Mouse (Mus musculus) midbrain, embryonic 16.5 days (tissue): ENCODE measurements around the gene AL732309.1. TPM values are rescaled to one million over a fixed set of nuclear protein-coding genes. Genes with fewer than 3 reads are reported as not detected.

ENCODE experiments used
- ATAC-seq: fragments of 200-750 bp; cut with Nextera tagmentation; 2 replicates; pipeline ENCODE4 v1.8.0; 2017; ENCODE audit warnings: moderate TSS enrichment
- H3K27ac ChIP-seq: fragments of 300-500 bp; sonication (generic); 2 replicates; pipeline ENCODE4 v1.5.1; 2014; ENCODE audit warnings: mild to moderate bottlenecking, low read length, mixed read lengths
- H3K27me3 ChIP-seq: fragments of 300-500 bp; sonication (generic); 2 replicates; pipeline ENCODE4 v1.6.1; 2014; ENCODE audit warnings: low read depth, low read length, mixed read lengths; ENCODE audit not compliant: control insufficient read depth, insufficient read depth
- H3K36me3 ChIP-seq: fragments of 300-500 bp; sonication (generic); 2 replicates; pipeline ENCODE4 v1.6.1; 2014; ENCODE audit warnings: mild to moderate bottlenecking, low read length, moderate library complexity, mixed read lengths; ENCODE audit not compliant: control insufficient read depth, insufficient read depth
- H3K4me1 ChIP-seq: fragments of 300-500 bp; sonication (generic); 2 replicates; pipeline ENCODE4 v1.6.1; 2014; ENCODE audit warnings: mild to moderate bottlenecking, low read length, mixed read lengths; ENCODE audit not compliant: control insufficient read depth, insufficient read depth
- H3K4me2 ChIP-seq: fragments of 300-500 bp; sonication (generic); 2 replicates; pipeline ENCODE4 v1.6.1; 2014; ENCODE audit warnings: mild to moderate bottlenecking, low read length, mixed read lengths
- H3K4me3 ChIP-seq: fragments of 300-500 bp; sonication (generic); 2 replicates; pipeline ENCODE4 v1.5.1; 2014; ENCODE audit warnings: low read depth, mild to moderate bottlenecking, low read length, moderate library complexity, mixed read lengths
- H3K9ac ChIP-seq: fragments of 300-500 bp; sonication (generic); 2 replicates; pipeline ENCODE4 v1.6.1; 2014; ENCODE audit warnings: low read depth, low read length, mixed read lengths
- H3K9me3 ChIP-seq: fragments of 300-500 bp; sonication (generic); replicated peaks from 2 replicates; pipeline ENCODE4 v1.6.1; 2014; ENCODE audit warnings: mild to moderate bottlenecking, low read length, mixed read lengths; ENCODE audit not compliant: control insufficient read depth, poor library complexity, severe bottlenecking
- WGBS: fragments of 180-500 bp; shearing (Covaris S2); extraction: QIAGEN DNeasy Blood & Tissue Kit; methylation state at CpG from one replicate; pipeline ENCODE4 v1.1.7; 2014; 5-methylcytosine and 5-hydroxymethylcytosine counted together
- polyA plus RNA-seq: library from polyadenylated mRNA; unstranded; fragments of >200 nt; fragmentation: Nextera tagmentation; extraction: Ambion mirVana; gene quantifications from 2 replicates; pipeline ENCODE4 v1.2.1, GENCODE M21; 2015

Gene AL732309.1
- polyA plus RNA-seq, 1 experiment from 2014 or later: 4.7 TPM

- no peaks in the 10 kb centered on the region; the same call in 1 of the 2 replicates for H3K27me3 ChIP-seq
- WGBS: 90% methylated on average over 4 of the region's 4 CpGs
- H3K4me3 ChIP-seq: no peak overlapping the region
- H3K27ac ChIP-seq: no peak overlapping the region
- H3K4me2 ChIP-seq: no peak overlapping the region
- ATAC-seq: no peak
- H3K9ac ChIP-seq: no peak overlapping the region
- no peaks in the 10 kb centered on the region for H3K9me3 ChIP-seq
- H3K4me1 ChIP-seq: peaks cover 15% of the 10 kb centered on the region
- H3K36me3 ChIP-seq: no peaks in the 10 kb centered on the region
Observed at GRCm38 (mm10) chr2:25227406-25227805, 19.3 kb downstream of the AL732309.1 start.

GRCm38 (mm10) chr2:25226864-25227263 lies 19.8 kb downstream of the AL732309.1 start:
- ATAC-seq: no peak
- Histone ChIP-seq H3K4me1 (peaks cover 15% of the 10 kb centered on the region), H3K36me3 (no peaks in the 10 kb centered on the region), H3K4me3 (no peak overlapping the region), H3K9me3 (no peaks in the 10 kb centered on the region), H3K27ac (no peak overlapping the region), H3K9ac (no peak overlapping the region), H3K4me2 (no peak overlapping the region), H3K27me3 (no peaks in the 10 kb centered on the region; the same call in 1 of the 2 replicates)
- 90% methylated on average over 5 of the region's 5 CpGs for WGBS

- H3K36me3 ChIP-seq: no peaks in the 10 kb centered on the region
- WGBS: 76% methylated on average over 8 of the region's 8 CpGs
- H3K27ac ChIP-seq: peak overlapping the region; percentile 97
- H3K9me3 ChIP-seq: no peaks in the 10 kb centered on the region
- H3K4me3 ChIP-seq: no peak overlapping the region
- H3K9ac ChIP-seq: no peak overlapping the region
- peak overlapping the region; percentile 58 for H3K4me2 ChIP-seq
- no peak for ATAC-seq
- H3K27me3 ChIP-seq: no peaks in the 10 kb centered on the region
- H3K4me1 ChIP-seq: peaks cover 15% of the 10 kb centered on the region
Observed at GRCm38 (mm10) chr2:25225811-25226379, 20.8 kb downstream of the AL732309.1 start.

GRCm38 (mm10) chr2:25224766-25225752 lies 21.6 kb downstream of the AL732309.1 start:
- Histone ChIP-seq H3K9me3 (no peaks in the 10 kb centered on the region), H3K27me3 (no peaks in the 10 kb centered on the region), H3K4me2 (peak overlapping the region; percentile 58), H3K36me3 (no peaks in the 10 kb centered on the region), H3K27ac (peak overlapping the region; percentile 97), H3K9ac (peak overlapping the region; percentile 73), H3K4me1 (peaks cover 15% of the 10 kb centered on the region), H3K4me3 (peak overlapping the region; percentile 50)
- WGBS: 2% methylated on average over 40 of the region's 41 CpGs
- ATAC-seq: peak; percentile 98

- H3K27me3 ChIP-seq: no peaks in the 10 kb centered on the region
- no peaks in the 10 kb centered on the region for H3K9me3 ChIP-seq
- peak within 1 kb of the TSS; percentile 84 for H3K4me3 ChIP-seq
- peak within 1 kb of the TSS; percentile 86 for H3K9ac ChIP-seq
- ATAC-seq: no peak
- no peaks in the 10 kb centered on the region for H3K36me3 ChIP-seq
- H3K4me2 ChIP-seq: peak within 1 kb of the TSS; percentile 97
- whole genome bisulfite sequencing: 0% methylated on average over 17 of the region's 17 CpGs
- peaks cover 15% of the 10 kb centered on the region for H3K4me1 ChIP-seq
- peak within 1 kb of the TSS; percentile 97 for H3K27ac ChIP-seq
Observed at GRCm38 (mm10) chr2:25224492-25224765, 22.2 kb downstream of the AL732309.1 start, which contains the start of gene Tubb4b. Gene Tubb4b, minus strand, starts transcription at chr2:25224702.

- no peaks in the 10 kb centered on the region for H3K27me3 ChIP-seq
- peak overlapping the region; percentile 88 for H3K27ac ChIP-seq
- no peaks in the 10 kb centered on the region for H3K36me3 ChIP-seq
- H3K9me3 ChIP-seq: no peaks in the 10 kb centered on the region
- peaks cover 14% of the 10 kb centered on the region for H3K4me1 ChIP-seq
- peak; percentile 32 for ATAC-seq
- H3K9ac ChIP-seq: peak overlapping the region; percentile 86
- H3K4me2 ChIP-seq: peak overlapping the region; percentile 97
- peak overlapping the region; percentile 84 for H3K4me3 ChIP-seq
- WGBS: 2% methylated on average over 51 of the region's 53 CpGs
Observed at GRCm38 (mm10) chr2:25223681-25224491, 22.8 kb downstream of the AL732309.1 start.

GRCm38 (mm10) chr2:25221331-25221772 lies 25.3 kb downstream of the AL732309.1 start:
- no peaks in the 10 kb centered on the region for H3K27me3 ChIP-seq
- 75% methylated on average over 5 of the region's 5 CpGs for WGBS
- no peak for ATAC-seq
- no peak overlapping the region for H3K9ac ChIP-seq
- no peaks in the 10 kb centered on the region for H3K9me3 ChIP-seq
- H3K4me3 ChIP-seq: no peak overlapping the region
- no peak overlapping the region for H3K27ac ChIP-seq
- H3K4me2 ChIP-seq: no peak overlapping the region
- no peaks in the 10 kb centered on the region for H3K36me3 ChIP-seq
- peaks cover 11% of the 10 kb centered on the region for H3K4me1 ChIP-seq

GRCm38 (mm10) chr2:25218445-25218844 lies 28.2 kb downstream of the AL732309.1 start, which contains the start of gene Fam166a:
Gene Fam166a, plus strand, starts transcription at chr2:25218745.
- Histone ChIP-seq H3K4me2 (no peak within 1 kb of the TSS), H3K4me3 (no peak within 1 kb of the TSS), H3K9me3 (no peaks in the 10 kb centered on the region), H3K27ac (no peak within 1 kb of the TSS), H3K4me1 (peaks cover 3% of the 10 kb centered on the region), H3K27me3 (no peaks in the 10 kb centered on the region), H3K36me3 (no peaks in the 10 kb centered on the region), H3K9ac (no peak within 1 kb of the TSS)
- no peak for ATAC-seq
